Mouse (Mus musculus) cerebellum, adult 11 months (tissue): ENCODE measurements around the gene Hs3st2.
A peak's percentile ranks its signal among the peaks of the same experiment; 100 is the strongest.

Experiments
- DNase-seq: peaks from one replicate; pipeline ENCODE4 v3.0.0; 2022

Hs3st2 gene

GRCm38 (mm10) chr7:121464441-121464840 is 72.8 kb downstream of the Hs3st2 start:
- no peak for DNase-seq

GRCm38 (mm10) chr7:121465111-121465510 is 73.5 kb downstream of the Hs3st2 start:
- no peak for DNase-seq

GRCm38 (mm10) chr7:121466331-121466730 is 74.7 kb downstream of the Hs3st2 start:
- no peak for DNase-seq

GRCm38 (mm10) chr7:121469435-121469834 is 77.8 kb downstream of the Hs3st2 start:
- DNase-seq, result no peak

- DNase-seq, result no peak
Measured at GRCm38 (mm10) chr7:121478302-121478701, 86.6 kb downstream of the Hs3st2 start.

- DNase-seq, result no peak
Measured at GRCm38 (mm10) chr7:121480106-121480505, 88.4 kb downstream of the Hs3st2 start.

- no peak for DNase-seq
Measured at GRCm38 (mm10) chr7:121484590-121484989, 92.9 kb downstream of the Hs3st2 start.

- no peak for DNase-seq
Measured at GRCm38 (mm10) chr7:121485266-121485665, 93.6 kb downstream of the Hs3st2 start.

GRCm38 (mm10) chr7:121487291-121487690 is 95.6 kb downstream of the Hs3st2 start:
- no peak for DNase-seq

- DNase-seq, result no peak
Measured at GRCm38 (mm10) chr7:121489401-121489800, 97.7 kb downstream of the Hs3st2 start.

- no peak for DNase-seq
Measured at GRCm38 (mm10) chr7:121491455-121492005, 99.9 kb downstream of the Hs3st2 start.

- DNase-seq, result no peak
Measured at GRCm38 (mm10) chr7:121500516-121500915, 108.9 kb downstream of the Hs3st2 start.

GRCm38 (mm10) chr7:121501666-121502065 is 110.0 kb downstream of the Hs3st2 start:
- DNase-seq, result no peak

GRCm38 (mm10) chr7:121516727-121517126 is 125.1 kb downstream of the Hs3st2 start:
- no peak for DNase-seq

- DNase-seq, result no peak
Measured at GRCm38 (mm10) chr7:121517165-121517591, 125.5 kb downstream of the Hs3st2 start.

GRCm38 (mm10) chr7:121522125-121522524 is 130.5 kb downstream of the Hs3st2 start:
- DNase-seq, result no peak

GRCm38 (mm10) chr7:121529023-121529422 is 137.4 kb downstream of the Hs3st2 start:
- DNase-seq, result no peak

- DNase-seq, result no peak
Measured at GRCm38 (mm10) chr7:121533639-121534038, 142.0 kb downstream of the Hs3st2 start.

GRCm38 (mm10) chr7:121534386-121534785 is 142.7 kb downstream of the Hs3st2 start:
- DNase-seq, result no peak

- no peak for DNase-seq
Measured at GRCm38 (mm10) chr7:121535987-121536386, 144.3 kb downstream of the Hs3st2 start.

GRCm38 (mm10) chr7:121539405-121540275 is 148.0 kb downstream of the Hs3st2 start:
- DNase-seq, result peak; percentile 10

GRCm38 (mm10) chr7:121542458-121542857 is 150.8 kb downstream of the Hs3st2 start:
- no peak for DNase-seq

GRCm38 (mm10) chr7:121549329-121550022 is 157.8 kb downstream of the Hs3st2 start:
- DNase-seq, result no peak
